Mouse (Mus musculus) neural tube, embryonic 13.5 days (tissue): ENCODE results near the gene Camk2b. TPM values are rescaled to one million over a fixed set of nuclear protein-coding genes. Genes with fewer than 3 reads are reported as not detected.
A peak's percentile ranks its signal among the peaks of the same experiment; 100 is the strongest.
"Not testable (repeated sequence)": the region's sequence is repeated elsewhere in the genome, so short reads cannot be mapped to it uniquely, and the experiment has no call there.

Experiments
- ATAC-seq: fragments of 200-750 bp; cut with Nextera tagmentation; 2 replicates; pipeline ENCODE4 v1.8.0; 2017; ENCODE audit warnings: low read depth, mild to moderate bottlenecking, moderate TSS enrichment, moderate library complexity
- H3K27ac ChIP-seq: fragments of 300-500 bp; sonication (generic); replicated peaks from 2 replicates; pipeline ENCODE4 v1.5.1; 2015; ENCODE audit warnings: moderate library complexity, mild to moderate bottlenecking, inconsistent platforms
- H3K27me3 ChIP-seq: fragments of 300-500 bp; sonication (generic); 2 replicates; pipeline ENCODE4 v1.6.1; 2015; ENCODE audit warnings: mild to moderate bottlenecking, inconsistent platforms
- H3K36me3 ChIP-seq: fragments of 300-500 bp; sonication (generic); 2 replicates; pipeline ENCODE4 v1.6.1; 2015; ENCODE audit warnings: mild to moderate bottlenecking, inconsistent platforms
- H3K4me1 ChIP-seq: fragments of 300-500 bp; sonication (generic); replicated peaks from 2 replicates; pipeline ENCODE4 v1.6.1; 2015; ENCODE audit warnings: inconsistent platforms
- H3K4me2 ChIP-seq: fragments of 300-500 bp; sonication (generic); 2 replicates; pipeline ENCODE4 v1.6.1; 2015; ENCODE audit warnings: inconsistent platforms, mild to moderate bottlenecking, moderate library complexity
- H3K4me3 ChIP-seq: fragments of 300-500 bp; sonication (generic); 2 replicates; pipeline ENCODE4 v1.5.1; 2015; ENCODE audit warnings: mild to moderate bottlenecking, inconsistent platforms
- H3K9ac ChIP-seq: fragments of 300-500 bp; sonication (generic); 2 replicates; pipeline ENCODE4 v1.6.1; 2015; ENCODE audit warnings: moderate library complexity, mild to moderate bottlenecking, inconsistent platforms
- H3K9me3 ChIP-seq: fragments of 300-500 bp; sonication (generic); 2 replicates; pipeline ENCODE4 v1.6.1; 2016; ENCODE audit warnings: inconsistent platforms
- WGBS: fragments of 180-500 bp; shearing (Covaris S2); methylation state at CpG from one replicate; pipeline ENCODE4 v1.1.7; 2015; 5-methylcytosine and 5-hydroxymethylcytosine counted together
- polyA plus RNA-seq: library from polyadenylated mRNA; unstranded; fragments of >200 nt; fragmentation: Nextera tagmentation; extraction: Ambion mirVana; gene quantifications from 2 replicates; pipeline ENCODE4 v1.2.1, GENCODE M21; 2015

Camk2b gene
- polyA plus RNA-seq, 1 experiment from 2014 or later, result 55.6 TPM

- WGBS, result 7% methylated on average over 23 of the region's 49 CpGs
- ATAC-seq, result peak; percentile 82
- H3K27ac ChIP-seq, H3K4me1 ChIP-seq, H3K9me3 ChIP-seq, H3K36me3 ChIP-seq: not testable (repeated sequence)
- Histone ChIP-seq H3K4me2 (peak overlapping the region; percentile 57), H3K27me3 (peaks cover 11% of the 10 kb centered on the region; the same call in 1 of the 2 replicates), H3K9ac (peak overlapping the region; percentile 66), H3K4me3 (peak overlapping the region; percentile 42)
These were observed 59.0 kb downstream of the Camk2b start for GRCm38 (mm10) chr11:6007010-6007778.

DNA sequence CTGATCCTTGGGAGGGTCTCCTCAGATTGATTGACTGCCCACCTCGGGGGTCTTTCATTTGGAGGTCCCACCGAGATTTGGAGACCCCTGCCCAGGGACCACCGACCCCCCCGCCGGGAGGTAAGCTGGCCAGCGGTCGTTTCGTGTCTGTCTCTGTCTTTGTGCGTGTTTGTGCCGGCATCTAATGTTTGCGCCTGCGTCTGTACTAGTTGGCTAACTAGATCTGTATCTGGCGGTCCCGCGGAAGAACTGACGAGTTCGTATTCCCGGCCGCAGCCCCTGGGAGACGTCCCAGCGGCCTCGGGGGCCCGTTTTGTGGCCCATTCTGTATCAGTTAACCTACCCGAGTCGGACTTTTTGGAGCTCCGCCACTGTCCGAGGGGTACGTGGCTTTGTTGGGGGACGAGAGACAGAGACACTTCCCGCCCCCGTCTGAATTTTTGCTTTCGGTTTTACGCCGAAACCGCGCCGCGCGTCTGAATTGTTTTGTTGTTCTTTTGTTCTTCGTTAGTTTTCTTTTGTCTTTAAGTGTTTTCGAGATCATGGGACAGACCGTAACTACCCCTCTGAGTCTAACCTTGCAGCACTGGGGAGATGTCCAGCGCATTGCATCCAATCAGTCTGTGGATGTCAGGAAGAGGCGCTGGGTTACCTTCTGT lies 59.7 kb downstream of the Camk2b start:
- peak overlapping the region; percentile 42 for H3K4me3 ChIP-seq
- peak overlapping the region; percentile 50; the same call in 1 of the 2 replicates for H3K9ac ChIP-seq
- not testable (repeated sequence) for ATAC-seq, H3K36me3 ChIP-seq, H3K4me1 ChIP-seq, H3K9me3 ChIP-seq, H3K27ac ChIP-seq
- H3K27me3 ChIP-seq, result peaks cover 11% of the 10 kb centered on the region; the same call in 1 of the 2 replicates
- H3K4me2 ChIP-seq, result peak overlapping the region; percentile 57
- WGBS, result 5% methylated on average over 40 of the region's 44 CpGs

DNA sequence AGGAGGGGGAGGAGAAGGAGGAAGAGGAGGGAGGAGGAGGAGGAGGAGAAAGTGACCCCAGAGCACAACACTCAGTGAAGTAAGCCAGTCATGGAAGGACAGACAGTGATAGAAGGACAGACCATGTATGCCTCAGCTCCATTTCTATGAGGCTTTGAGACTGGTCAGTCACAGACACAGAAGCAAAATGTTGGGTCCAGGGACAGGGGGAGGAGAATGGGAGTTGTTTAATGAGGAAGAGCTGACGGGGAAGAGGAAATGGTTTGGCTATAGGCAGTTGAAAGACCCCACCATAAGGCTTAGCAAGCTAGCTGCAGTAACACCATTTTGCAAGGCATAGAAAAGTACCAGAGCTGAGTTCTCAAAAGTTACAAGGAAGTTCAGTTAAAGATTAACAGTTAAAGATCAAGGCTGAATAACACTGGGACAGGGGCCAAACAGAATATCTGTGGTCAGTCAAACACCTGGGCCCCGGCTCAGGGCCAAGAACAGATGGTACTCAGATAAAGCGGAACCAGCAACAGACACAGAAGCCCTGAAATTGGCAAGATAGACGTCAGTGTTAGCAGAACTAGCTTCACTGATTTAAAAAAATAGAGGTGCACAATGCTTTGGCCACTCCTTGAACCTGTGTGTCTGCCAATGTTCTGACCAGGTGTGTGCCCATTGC lies 60.7 kb downstream of the Camk2b start:
- peaks cover 11% of the 10 kb centered on the region; the same call in 1 of the 2 replicates for H3K27me3 ChIP-seq
- H3K36me3 ChIP-seq, H3K9me3 ChIP-seq, H3K4me2 ChIP-seq, H3K9ac ChIP-seq, ATAC-seq, H3K4me3 ChIP-seq, H3K27ac ChIP-seq: not testable (repeated sequence)
- 38% methylated on average over 1 of the region's 4 CpGs for WGBS
- peaks cover 10% of the 10 kb centered on the region for H3K4me1 ChIP-seq

GRCm38 (mm10) chr11:6003046-6003639 lies 63.0 kb downstream of the Camk2b start:
- Histone ChIP-seq H3K27ac (no peak overlapping the region), H3K4me1 (peaks cover 21% of the 10 kb centered on the region), H3K9ac (no peak overlapping the region), H3K4me3 (no peak overlapping the region), H3K36me3 (no peaks in the 10 kb centered on the region), H3K4me2 (no peak overlapping the region), H3K9me3 (no peaks in the 10 kb centered on the region), H3K27me3 (peaks cover 11% of the 10 kb centered on the region; the same call in 1 of the 2 replicates)
- ATAC-seq, result no peak
- 53% methylated on average over 2 of the region's 2 CpGs for WGBS

- peaks cover 21% of the 10 kb centered on the region for H3K4me1 ChIP-seq
- no peaks in the 10 kb centered on the region for H3K36me3 ChIP-seq
- peaks cover 11% of the 10 kb centered on the region; the same call in 1 of the 2 replicates for H3K27me3 ChIP-seq
- no peak overlapping the region for H3K27ac ChIP-seq
- no peak for ATAC-seq
- H3K4me2 ChIP-seq, result no peak overlapping the region
- no peaks in the 10 kb centered on the region for H3K9me3 ChIP-seq
- H3K4me3 ChIP-seq, result no peak overlapping the region
- H3K9ac ChIP-seq, result no peak overlapping the region
- 83% methylated on average over 9 of the region's 9 CpGs for WGBS
These were observed 64.0 kb downstream of the Camk2b start for GRCm38 (mm10) chr11:6001981-6002649.

DNA sequence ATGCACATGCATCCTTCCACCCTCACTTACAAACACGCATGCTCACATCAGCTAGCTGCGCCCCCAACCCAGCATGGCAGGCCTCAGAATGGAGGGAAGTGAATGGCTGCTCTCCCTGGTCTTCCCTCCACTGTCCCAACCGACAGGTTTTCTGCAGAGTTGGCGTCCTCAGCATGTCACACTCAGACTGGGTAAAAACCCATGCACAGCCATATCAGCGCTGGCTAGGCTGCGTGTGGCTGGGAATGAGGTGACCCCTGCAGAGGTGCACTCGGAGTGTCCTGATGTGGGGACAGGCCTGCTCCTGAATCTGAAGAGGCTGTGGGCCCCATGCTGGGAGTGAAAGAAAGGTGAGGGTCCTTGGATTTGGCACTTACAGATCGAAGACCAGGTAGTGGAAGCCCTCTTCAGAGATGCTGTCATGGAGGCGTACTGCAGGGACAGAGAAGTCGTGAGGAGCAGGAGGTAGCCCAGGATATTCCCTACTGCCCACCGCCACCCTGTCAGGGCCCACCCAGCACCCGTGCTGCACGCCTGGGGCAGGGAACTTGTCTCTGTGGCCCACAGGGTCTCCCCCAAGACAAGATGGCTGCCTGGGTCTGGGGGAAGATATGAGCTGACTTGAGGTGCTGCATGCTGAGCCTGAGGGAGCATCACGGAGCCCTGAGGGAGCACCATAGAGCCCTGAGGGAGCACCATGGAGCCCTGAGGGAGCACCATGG lies 65.0 kb downstream of the Camk2b start:
- H3K4me3 ChIP-seq, result no peak overlapping the region
- H3K9ac ChIP-seq, result peak overlapping the region; percentile 26; the same call in 1 of the 2 replicates
- no peaks in the 10 kb centered on the region for H3K36me3 ChIP-seq
- 81% methylated on average over 14 of the region's 14 CpGs for WGBS
- no peak overlapping the region for H3K4me2 ChIP-seq
- 0 out of 2 replicates have a peak overlapping the region, but pooled peaks have one; percentile 68 for H3K27ac ChIP-seq
- H3K9me3 ChIP-seq, result no peaks in the 10 kb centered on the region
- peaks cover 21% of the 10 kb centered on the region for H3K4me1 ChIP-seq
- no peak for ATAC-seq
- peaks cover 11% of the 10 kb centered on the region; the same call in 1 of the 2 replicates for H3K27me3 ChIP-seq

DNA sequence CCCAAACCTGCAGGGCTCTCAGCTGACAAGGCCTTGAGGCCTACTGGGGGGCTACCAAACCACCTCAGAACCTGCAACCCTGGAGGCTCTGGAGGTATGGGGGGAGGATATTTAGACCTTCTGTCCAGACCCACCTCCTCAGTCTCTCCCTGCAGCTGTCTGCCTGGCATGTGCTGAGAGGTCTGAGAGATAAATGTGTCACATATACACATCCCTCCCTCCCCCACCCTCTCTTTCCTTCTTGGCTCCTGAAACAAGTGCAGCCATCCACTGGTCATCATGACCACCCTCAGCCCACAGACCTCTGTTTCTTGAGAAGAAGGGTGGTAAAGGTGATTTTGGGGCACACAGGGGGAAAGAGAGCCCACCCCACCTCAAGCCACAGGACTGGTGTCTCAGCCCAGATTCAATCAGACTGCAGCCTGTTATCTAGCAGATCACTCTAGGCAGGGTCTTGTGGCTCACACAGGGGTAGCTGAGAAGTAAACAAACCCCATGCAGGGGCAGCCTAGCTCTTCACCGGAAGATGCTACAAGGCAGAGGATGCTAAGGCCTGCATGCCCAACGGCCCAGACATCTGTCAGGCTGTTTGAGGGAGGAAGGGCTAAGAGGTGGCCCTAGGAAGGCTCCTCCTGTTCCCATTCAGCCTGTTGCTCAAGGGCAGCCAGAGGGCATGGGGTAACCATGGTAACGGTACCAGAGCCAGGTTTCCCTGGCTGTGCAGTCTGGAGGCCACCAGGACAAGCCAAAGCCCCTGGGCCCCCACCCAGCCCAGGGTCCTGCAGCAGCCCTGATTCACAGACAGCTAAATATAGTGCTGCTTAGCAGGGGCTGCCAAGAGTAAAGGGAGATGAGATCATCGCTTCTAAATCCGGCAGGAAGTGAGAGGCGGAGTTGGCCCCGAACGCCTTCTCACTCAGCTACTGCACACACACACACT lies 66.1 kb downstream of the Camk2b start:
- H3K27ac ChIP-seq, result peak overlapping the region; percentile 68
- no peaks in the 10 kb centered on the region for H3K9me3 ChIP-seq
- WGBS, result 19% methylated on average over 8 of the region's 8 CpGs
- ATAC-seq, result peak; percentile 87
- peaks cover 11% of the 10 kb centered on the region; the same call in 1 of the 2 replicates for H3K27me3 ChIP-seq
- no peak overlapping the region for H3K4me2 ChIP-seq
- no peak overlapping the region for H3K4me3 ChIP-seq
- H3K4me1 ChIP-seq, result peaks cover 21% of the 10 kb centered on the region
- H3K36me3 ChIP-seq, result no peaks in the 10 kb centered on the region
- peak overlapping the region; percentile 22; the same call in 1 of the 2 replicates for H3K9ac ChIP-seq

GRCm38 (mm10) chr11:5998472-5998871 lies 67.7 kb downstream of the Camk2b start:
- Histone ChIP-seq H3K4me1 (peaks cover 21% of the 10 kb centered on the region), H3K4me3 (no peak overlapping the region), H3K9ac (no peak overlapping the region), H3K27me3 (no peaks in the 10 kb centered on the region), H3K36me3 (no peaks in the 10 kb centered on the region), H3K27ac (no peak overlapping the region), H3K4me2 (no peak overlapping the region), H3K9me3 (no peaks in the 10 kb centered on the region)
- 98% methylated on average over 2 of the region's 2 CpGs for WGBS
- no peak for ATAC-seq

- H3K27ac ChIP-seq, result no peak overlapping the region
- 21% methylated on average over 8 of the region's 8 CpGs for WGBS
- H3K4me3 ChIP-seq, result no peak overlapping the region
- no peak overlapping the region for H3K9ac ChIP-seq
- no peaks in the 10 kb centered on the region for H3K36me3 ChIP-seq
- H3K9me3 ChIP-seq, result no peaks in the 10 kb centered on the region
- H3K27me3 ChIP-seq, result no peaks in the 10 kb centered on the region
- ATAC-seq, result peak; percentile 22; the same call in 1 of the 2 replicates
- H3K4me1 ChIP-seq, result peaks cover 16% of the 10 kb centered on the region
- no peak overlapping the region for H3K4me2 ChIP-seq
These were observed 70.2 kb downstream of the Camk2b start for GRCm38 (mm10) chr11:5995989-5996388.

GRCm38 (mm10) chr11:5994880-5995279 lies 71.3 kb downstream of the Camk2b start:
- 76% methylated on average over 3 of the region's 3 CpGs for WGBS
- Histone ChIP-seq H3K4me3 (no peak overlapping the region), H3K27ac (no peak overlapping the region), H3K27me3 (no peaks in the 10 kb centered on the region), H3K4me2 (no peak overlapping the region), H3K9ac (no peak overlapping the region), H3K36me3 (0 out of 2 replicates have a peak, but pooled peaks cover 4% of the 10 kb centered on the region), H3K4me1 (peaks cover 5% of the 10 kb centered on the region), H3K9me3 (no peaks in the 10 kb centered on the region)
- no peak for ATAC-seq
